Mouse (Mus musculus) spleen, adult 18-20 months (tissue): ENCODE measurements around the gene Stxbp3.
A peak's percentile ranks its signal among the peaks of the same experiment; 100 is the strongest.
"Not testable (repeated sequence)": the region's sequence is repeated elsewhere in the genome, so short reads cannot be mapped to it uniquely, and the experiment has no call there.

Experiments
- DNase-seq, 2 experiments: peaks; one replicate each; pipeline ENCODE4 v3.0.0; 2022; ENCODE audit warnings: mixed read lengths in 2 of 2

Stxbp3 gene

GRCm38 (mm10) chr3:108856386-108857123, 16.2 kb upstream of the Stxbp3 start:
- DNase-seq: peak; percentile 60 to 70

GRCm38 (mm10) chr3:108855864-108856263, 15.5 kb upstream of the Stxbp3 start:
- DNase-seq: no peak

GRCm38 (mm10) chr3:108855371-108855770, 15.0 kb upstream of the Stxbp3 start:
- DNase-seq: no peak

GRCm38 (mm10) chr3:108853266-108853665, 12.9 kb upstream of the Stxbp3 start:
- DNase-seq: no peak

DNA sequence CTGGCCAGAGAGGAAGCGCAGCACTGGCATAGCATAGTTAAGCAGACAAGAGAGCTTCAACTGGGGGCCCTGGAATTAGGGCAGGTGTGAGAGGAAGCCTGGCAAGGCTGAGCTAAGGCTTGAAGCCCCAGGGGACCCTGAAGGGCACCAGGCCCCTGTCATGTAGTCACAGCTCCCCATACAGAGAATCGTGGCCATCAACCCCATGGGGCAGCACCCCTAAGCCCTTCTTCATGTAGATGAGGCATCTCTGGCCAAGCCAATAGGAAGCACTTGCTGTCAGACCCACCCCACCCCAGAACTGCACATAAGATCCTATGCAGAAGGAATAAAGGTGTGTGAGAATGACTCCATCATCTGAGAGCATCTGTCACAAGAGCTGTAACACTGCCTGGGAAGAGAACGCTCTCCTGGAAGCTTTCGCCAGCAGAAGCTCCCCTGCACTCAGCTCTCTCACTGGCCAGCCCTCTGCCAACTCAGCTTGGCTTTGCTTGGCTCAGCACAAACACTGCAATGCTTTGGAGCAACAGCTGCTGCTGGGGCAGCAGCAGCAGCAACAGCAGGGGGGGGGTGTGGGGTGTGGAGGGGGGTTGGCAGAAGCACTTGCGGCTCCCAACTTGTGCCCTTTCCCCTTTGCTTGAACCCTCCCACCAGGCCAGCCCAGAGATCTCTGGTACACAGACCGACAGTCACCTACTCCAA, 11.8 kb upstream of the Stxbp3 start:
- no peak for DNase-seq

DNA sequence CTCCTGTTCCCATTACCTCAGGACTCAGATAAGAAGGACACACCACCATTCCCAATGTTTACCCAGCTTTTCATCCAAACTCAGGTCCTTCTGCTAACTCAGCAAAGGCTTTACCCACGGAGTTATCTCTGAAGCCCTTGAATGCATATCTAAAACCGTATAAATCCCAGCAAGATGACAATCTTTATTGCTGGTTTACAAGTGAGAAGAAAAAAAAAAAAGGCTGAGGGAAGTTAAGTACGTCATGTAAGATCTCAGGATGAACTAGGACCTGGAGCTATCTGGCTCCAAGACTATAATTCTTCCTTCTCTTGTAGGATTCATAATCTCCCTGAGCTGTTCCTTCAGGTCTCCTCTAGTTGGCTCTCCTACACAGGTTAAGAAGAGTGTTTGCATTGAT, 11.2 kb upstream of the Stxbp3 start:
- no peak for DNase-seq

DNA sequence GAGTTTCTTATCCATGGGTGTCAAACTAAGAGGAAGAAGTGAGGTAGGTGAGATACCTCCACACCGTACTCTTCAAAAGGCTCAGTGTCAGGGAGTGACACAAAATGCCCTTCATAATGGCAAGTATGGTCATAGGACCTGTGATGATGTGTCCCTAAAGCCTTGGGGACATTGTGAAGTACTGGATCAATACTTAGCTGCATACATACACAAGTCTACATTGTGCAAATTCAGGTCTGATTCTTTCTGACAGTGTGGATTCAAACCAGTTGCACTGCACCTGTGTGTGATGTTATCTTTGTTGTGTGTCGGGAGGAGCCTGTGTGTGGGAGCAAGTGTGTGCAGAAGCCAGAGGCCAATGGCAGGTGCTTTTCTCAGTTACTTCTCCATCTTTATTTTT, 10.7 kb upstream of the Stxbp3 start:
- no peak for DNase-seq

DNA sequence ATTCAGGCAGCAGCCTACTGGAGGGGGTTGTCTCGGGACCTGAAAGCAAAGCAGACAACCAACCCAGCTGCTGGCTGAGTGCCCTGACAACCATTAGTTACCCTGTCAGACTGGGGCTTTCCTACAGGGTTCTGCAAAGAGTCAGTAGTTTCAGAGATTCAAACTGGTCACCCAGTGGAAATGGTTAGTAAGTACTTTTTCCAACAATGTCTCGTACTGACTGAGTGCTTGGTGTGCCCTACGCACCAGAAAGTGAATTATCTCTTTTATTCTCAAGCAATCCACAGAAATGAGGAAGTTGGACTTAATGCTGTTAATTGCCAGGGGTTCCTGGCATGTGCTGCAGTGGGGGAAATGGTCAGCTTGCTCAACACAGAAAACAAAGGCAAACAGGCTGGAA, 10.2 kb upstream of the Stxbp3 start:
- no peak for DNase-seq

DNA sequence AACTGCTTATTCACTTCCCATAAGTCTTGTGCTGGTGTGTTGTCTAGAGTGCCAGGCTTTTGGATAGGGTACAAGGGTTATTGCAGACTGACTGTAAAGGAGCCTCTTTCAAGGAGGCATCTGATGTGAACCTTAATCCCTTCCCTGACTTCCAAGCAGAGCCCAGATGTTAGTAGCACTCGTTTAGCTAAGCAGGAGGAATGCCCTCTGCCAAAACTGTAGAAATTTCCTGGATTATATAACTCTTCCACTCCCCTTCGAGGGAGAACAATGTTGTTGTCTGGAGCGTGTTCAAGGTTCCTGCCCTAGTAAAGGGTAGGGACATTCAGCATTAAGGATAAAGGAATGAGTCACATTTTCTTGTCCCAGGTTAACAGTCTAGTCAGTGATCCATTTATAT, 6.3 kb upstream of the Stxbp3 start:
- DNase-seq: no peak

- no peak for DNase-seq
These were observed 4.2 kb upstream of the Stxbp3 start for GRCm38 (mm10) chr3:108844521-108844920.

- no peak for DNase-seq
These were observed 3.7 kb upstream of the Stxbp3 start for GRCm38 (mm10) chr3:108844026-108844425.

- DNase-seq: no peak
These were observed 359 bp upstream of the Stxbp3 start for GRCm38 (mm10) chr3:108840716-108841054.

DNA sequence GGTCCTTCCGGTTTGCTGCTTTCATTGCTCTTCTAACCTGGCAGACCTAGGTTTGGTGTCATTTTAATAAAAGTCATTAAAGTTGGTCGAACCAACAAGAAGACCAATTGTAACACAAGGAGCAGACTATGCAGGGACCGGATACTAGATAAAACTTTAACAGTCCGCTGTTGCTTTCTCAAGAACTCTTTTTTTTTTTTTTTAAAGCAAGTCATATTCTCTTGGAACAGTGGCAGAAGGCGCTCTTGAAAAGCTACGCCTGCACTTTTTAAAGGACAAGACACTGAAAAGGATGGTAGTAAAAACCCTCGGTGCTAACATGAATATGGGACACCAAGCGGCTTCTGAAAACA, 703 bp downstream of the Stxbp3 start:
- DNase-seq: no peak

GRCm38 (mm10) chr3:108838980-108839379, 1.3 kb downstream of the Stxbp3 start:
- DNase-seq: no peak

GRCm38 (mm10) chr3:108836931-108837330, 3.4 kb downstream of the Stxbp3 start:
- no peak for DNase-seq

DNA sequence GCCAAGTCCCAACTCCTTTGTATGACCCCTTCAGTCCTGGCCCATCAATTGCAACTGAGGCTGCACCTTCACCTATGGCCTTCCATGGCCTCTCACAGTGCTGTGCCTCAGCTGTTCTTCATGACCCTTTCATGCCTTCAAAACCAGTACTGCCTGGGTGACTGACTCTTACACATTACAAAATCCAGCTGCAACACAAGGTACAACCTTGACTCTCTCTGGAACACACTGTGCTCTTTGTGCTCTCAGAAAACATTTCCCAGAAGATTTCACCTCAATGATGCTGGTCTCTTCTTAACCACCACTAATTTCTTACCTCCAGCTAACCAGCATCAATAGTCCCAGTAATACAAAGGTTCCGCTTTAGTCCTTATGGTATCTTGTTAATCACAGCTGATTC, 6.6 kb downstream of the Stxbp3 start:
- not testable (repeated sequence) for DNase-seq

GRCm38 (mm10) chr3:108831750-108832149, 8.6 kb downstream of the Stxbp3 start:
- DNase-seq: no peak

- DNase-seq: no peak
These were observed 9.8 kb downstream of the Stxbp3 start for GRCm38 (mm10) chr3:108830493-108830892.

- no peak for DNase-seq
These were observed 24.7 kb downstream of the Stxbp3 start for GRCm38 (mm10) chr3:108815631-108816030.

DNA sequence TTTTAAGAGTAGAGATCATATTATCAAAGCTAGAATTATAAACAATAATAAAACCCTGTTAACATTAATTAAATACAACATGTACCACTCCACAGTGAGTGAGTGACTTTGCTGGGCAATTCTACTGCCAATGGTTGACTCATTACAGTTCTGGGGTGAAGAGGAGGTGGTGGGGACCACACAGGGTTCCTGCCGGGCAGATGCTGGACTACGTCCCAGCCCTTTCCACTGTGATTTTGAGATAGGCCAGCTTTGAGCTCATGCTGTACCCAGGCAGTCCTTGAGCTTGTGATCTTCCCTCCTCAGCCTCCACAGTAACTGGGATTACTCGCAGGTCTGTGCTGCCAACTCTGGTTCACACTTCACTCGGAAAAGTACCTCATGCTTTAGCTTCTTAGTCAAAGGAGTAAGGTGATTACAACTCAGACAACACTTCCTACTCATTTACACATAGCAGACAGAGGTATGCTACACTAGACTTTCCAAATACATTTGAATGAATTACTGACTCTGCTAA, 29.5 kb downstream of the Stxbp3 start:
- no peak for DNase-seq

- no peak for DNase-seq
These were observed 34.7 kb downstream of the Stxbp3 start for GRCm38 (mm10) chr3:108805622-108806021.

GRCm38 (mm10) chr3:108798375-108798774, 42.0 kb downstream of the Stxbp3 start:
- DNase-seq: no peak

GRCm38 (mm10) chr3:108797723-108798122, 42.6 kb downstream of the Stxbp3 start:
- DNase-seq: no peak

- no peak for DNase-seq
These were observed 43.9 kb downstream of the Stxbp3 start for GRCm38 (mm10) chr3:108796386-108796785.
